Mouse (Mus musculus) small intestine, adult 2 months (tissue): ENCODE measurements around the gene Ptprn2.

Source experiments
- CTCF ChIP-seq: fragments of 200-500 bp; IDR thresholded peaks from 2 replicates; pipeline ENCODE4 v1.5.1; 2012; ENCODE audit warnings: low read depth, mild to moderate bottlenecking, control low read depth, inconsistent platforms, low read length, moderate library complexity, mixed read lengths; ENCODE audit not compliant: insufficient replicate concordance, insufficient read length; ENCODE audit errors: extremely low read depth
- POLR2A ChIP-seq: fragments of 200-500 bp; IDR thresholded peaks from 2 replicates; pipeline ENCODE4 v1.6.1; 2012; ENCODE audit warnings: low read depth, mild to moderate bottlenecking, control low read depth, inconsistent platforms, low read length, moderate library complexity

- TF ChIP-seq CTCF = no peak
- no peak for TF ChIP-seq POLR2A
These were observed 452.8 kb downstream of the Ptprn2 start for GRCm38 (mm10) chr12:116938158-116938854.
